Mouse (Mus musculus) CH12.LX (cell line): ENCODE measurements around the gene Stk32b. TPM values are rescaled to one million over a fixed set of nuclear protein-coding genes. Genes with fewer than 3 reads are reported as not detected.

Source experiments
- DNase-seq: peaks from one replicate; pipeline ENCODE4 v3.0.0-alpha.2; 2013; ENCODE audit errors: extremely low read depth
- H3K27ac ChIP-seq: 2 replicates; pipeline ENCODE4 v1.5.1; 2012; ENCODE audit warnings: low read depth, mild to moderate bottlenecking, control low read depth, moderate library complexity; ENCODE audit not compliant: insufficient read depth
- H3K27me3 ChIP-seq: replicated peaks from 2 replicates; pipeline ENCODE3; 2012; ENCODE audit warnings: inconsistent platforms
- H3K36me3 ChIP-seq, 2 experiments: replicated peaks in 1 of 2; 2 replicates each; pipeline versions ENCODE3 to v1.6.1; 2012; ENCODE audit warnings: inconsistent platforms in 1 of 2, low read length in 1 of 2, mild to moderate bottlenecking in 1 of 2, mixed read lengths in 1 of 2, moderate library complexity in 1 of 2; ENCODE audit not compliant: control insufficient read depth in 1 of 2, insufficient read depth in 1 of 2
- H3K4me1 ChIP-seq, 2 experiments: 2 replicates each; pipeline ENCODE4 v1.6.1; 2012; ENCODE audit warnings: inconsistent platforms in 1 of 2, moderate library complexity in 1 of 2; ENCODE audit not compliant: insufficient read depth in 2 of 2, control insufficient read depth in 1 of 2
- H3K4me2 ChIP-seq: 2 replicates; pipeline ENCODE4 v1.6.1; 2012; ENCODE audit warnings: low read depth, mild to moderate bottlenecking, control low read depth; ENCODE audit not compliant: poor library complexity, insufficient read depth, severe bottlenecking
- H3K4me3 ChIP-seq, 3 experiments: fragments of 150-350 bp in 1 of 3; sonication (generic) in 1 of 3; replicated peaks in 1 of 3; 2 replicates each; pipeline versions ENCODE3 to v1.5.1; 2011 to 2012; ENCODE audit warnings: low read depth in 2 of 3, low read length in 2 of 3, mild to moderate bottlenecking in 2 of 3, moderate library complexity in 2 of 3, control low read depth in 1 of 3, improper control_type of control experiment in 1 of 3, inconsistent platforms in 1 of 3, mixed read lengths in 1 of 3; ENCODE audit not compliant: poor library complexity in 1 of 3
- H3K79me2 ChIP-seq: replicated peaks from 2 replicates; pipeline ENCODE4 v1.6.1; 2012; ENCODE audit warnings: mild to moderate bottlenecking, moderate library complexity; ENCODE audit not compliant: control insufficient read depth, poor library complexity, insufficient read depth, severe bottlenecking; ENCODE audit errors: extremely low read depth
- H3K9ac ChIP-seq: 2 replicates; pipeline ENCODE4 v1.6.1; 2012; ENCODE audit warnings: low read depth, mild to moderate bottlenecking, control low read depth, moderate library complexity; ENCODE audit not compliant: insufficient read depth
- H3K9me3 ChIP-seq: replicated peaks from 2 replicates; pipeline ENCODE3; 2012; ENCODE audit warnings: low read length, inconsistent platforms, mixed read lengths
- CTCF ChIP-seq, 2 experiments: IDR thresholded peaks in 1 of 2; conservative IDR thresholded peaks in 1 of 2; 2 replicates each; pipeline ENCODE4 v1.5.1; 2011 to 2012; ENCODE audit warnings: low read depth in 2 of 2, low read length in 2 of 2, improper control_type of control experiment in 1 of 2, inconsistent platforms in 1 of 2, mild to moderate bottlenecking in 1 of 2, moderate library complexity in 1 of 2
- E2F4 ChIP-seq: IDR thresholded peaks from 2 replicates; pipeline ENCODE4 v1.6.1; 2011; ENCODE audit warnings: low read depth, low read length, improper control_type of control experiment; ENCODE audit not compliant: insufficient replicate concordance
- ELF1 ChIP-seq: IDR thresholded peaks from 2 replicates; pipeline ENCODE4 v1.6.1; 2014; ENCODE audit warnings: low read depth, mild to moderate bottlenecking, inconsistent platforms, low read length, improper control_type of control experiment
- EP300 ChIP-seq: IDR thresholded peaks from 2 replicates; pipeline ENCODE4 v1.6.1; 2011; ENCODE audit warnings: low read length, improper control_type of control experiment
- GABPA ChIP-seq: IDR thresholded peaks from 2 replicates; pipeline ENCODE4 v1.6.1; 2012; ENCODE audit warnings: low read depth, low read length, improper control_type of control experiment, inconsistent platforms; ENCODE audit not compliant: insufficient replicate concordance
- HCFC1 ChIP-seq: IDR thresholded peaks from 2 replicates; pipeline ENCODE4 v1.6.1; 2012; ENCODE audit warnings: low read depth, mild to moderate bottlenecking, inconsistent platforms, low read length, improper control_type of control experiment
- JUND ChIP-seq: conservative IDR thresholded peaks from 2 replicates; pipeline ENCODE4 v1.6.1; 2011; ENCODE audit warnings: low read depth, low read length, improper control_type of control experiment
- MAFK ChIP-seq: IDR thresholded peaks from 2 replicates; pipeline ENCODE4 v1.6.1; 2011; ENCODE audit warnings: low read length, improper control_type of control experiment; ENCODE audit not compliant: insufficient replicate concordance
- MAZ ChIP-seq: IDR thresholded peaks from 2 replicates; pipeline ENCODE4 v1.6.1; 2012; ENCODE audit warnings: low read depth, mild to moderate bottlenecking, inconsistent platforms, low read length, improper control_type of control experiment, moderate library complexity
- MXI1 ChIP-seq: IDR thresholded peaks from 2 replicates; pipeline ENCODE4 v1.6.1; 2011; ENCODE audit warnings: mild to moderate bottlenecking, low read depth, low read length, improper control_type of control experiment
- MYC ChIP-seq: IDR thresholded peaks from 2 replicates; pipeline ENCODE4 v1.6.1; 2011; ENCODE audit warnings: low read depth, mild to moderate bottlenecking, improper control_type of control experiment, low read length
- NELFE ChIP-seq: IDR thresholded peaks from 2 replicates; pipeline ENCODE4 v1.6.1; 2011; ENCODE audit warnings: low read depth, low read length, improper control_type of control experiment
- PAX5 ChIP-seq: IDR thresholded peaks from 2 replicates; pipeline ENCODE4 v1.6.1; 2012; ENCODE audit warnings: low read length, inconsistent platforms, mixed read lengths
- RAD21 ChIP-seq: IDR thresholded peaks from 2 replicates; pipeline ENCODE4 v1.6.1; 2011; ENCODE audit warnings: low read depth, mild to moderate bottlenecking, low read length, improper control_type of control experiment, moderate library complexity
- TBP ChIP-seq: conservative IDR thresholded peaks from 2 replicates; pipeline ENCODE4 v1.6.1; 2011; ENCODE audit warnings: low read depth, low read length, improper control_type of control experiment
- TCF12 ChIP-seq: IDR thresholded peaks from 2 replicates; pipeline ENCODE4 v1.6.1; 2014; ENCODE audit warnings: low read depth, mild to moderate bottlenecking, inconsistent platforms, low read length, improper control_type of control experiment
- UBTF ChIP-seq: IDR thresholded peaks from 2 replicates; pipeline ENCODE4 v1.6.1; 2012; ENCODE audit warnings: low read depth, mild to moderate bottlenecking, inconsistent platforms, low read length, improper control_type of control experiment, moderate library complexity
- ZC3H11A ChIP-seq: IDR thresholded peaks from 2 replicates; pipeline ENCODE4 v1.6.1; 2012; ENCODE audit warnings: low read depth, mild to moderate bottlenecking, inconsistent platforms, low read length, improper control_type of control experiment
- ZKSCAN1 ChIP-seq: IDR thresholded peaks from 2 replicates; pipeline ENCODE4 v1.6.1; 2012; ENCODE audit warnings: low read depth, inconsistent platforms, low read length, improper control_type of control experiment, borderline replicate concordance
- ZMIZ1 ChIP-seq: IDR thresholded peaks from 2 replicates; pipeline ENCODE4 v1.6.1; 2012; ENCODE audit warnings: low read depth, mild to moderate bottlenecking, inconsistent platforms, low read length, improper control_type of control experiment
- dilution Hi-C: fragments of 300-500 bp; cut with MboI; formaldehyde crosslinking; loops from 2 replicates; pipeline ENCODE4 v1.14.3; 2020; ENCODE audit warnings: low sequenced_read_pairs; ENCODE audit not compliant: extremely low pct_unique_long_range_greater_than_20kb, extremely low pct_ligation_motif_present
- in situ Hi-C: fragments of 300-500 bp; cut with MboI; formaldehyde crosslinking; loops from 3 replicates; pipeline ENCODE4 v1.14.3; 2019; ENCODE audit warnings: low sequenced_read_pairs, low pct_ligation_motif_present, low pct_unique_long_range_greater_than_20kb, mixed read lengths
- polyA plus RNA-seq: library from polyadenylated mRNA; unstranded; fragments of >175 nt; gene quantifications from 2 replicates; pipeline ENCODE4 v1.2.1, GENCODE M21; 2012; ENCODE audit warnings: low read depth; ENCODE audit not compliant: insufficient read length
- total RNA-seq, 2 experiments: library from RNA; depleted of rRNA; stranded (reverse); fragments of 300-350 nt in 1 of 2; fragments of >200 nt in 1 of 2; gene quantifications; 2 replicates each; pipeline ENCODE4 v1.2.3; 2012 to 2014

The Stk32b gene
- total and polyA plus RNA-seq, 3 experiments = not detected

DNA sequence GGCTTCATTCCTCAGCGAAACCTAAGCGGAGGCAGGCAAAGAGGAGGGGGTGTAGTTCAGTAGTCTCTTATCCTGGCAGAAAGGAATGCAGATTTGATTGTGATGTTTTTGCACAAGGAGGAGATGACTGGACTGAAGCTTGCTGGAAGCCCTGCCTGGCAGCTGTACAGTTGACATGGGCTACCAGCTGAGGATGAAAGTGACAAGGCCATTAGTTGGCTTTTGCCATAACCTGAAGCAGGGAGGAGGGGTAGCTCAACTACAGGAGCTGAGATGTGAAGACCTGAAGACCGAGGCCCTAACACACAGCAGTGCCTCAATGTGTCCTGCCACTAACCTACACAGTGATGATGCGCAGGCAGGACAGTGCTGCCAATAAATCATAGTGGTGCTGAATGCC is 118.7 kb downstream of the Stk32b start:
- dilution Hi-C loops (no loop called here), in situ Hi-C loops (no loop called here)
- Histone ChIP-seq H3K27me3 (peaks cover 33% of the 10 kb centered on the region), H3K9ac (no peak overlapping the region), H3K9me3 (peaks cover 8% of the 10 kb centered on the region), H3K4me2 (no peak overlapping the region), H3K4me1 (no peaks in the 10 kb centered on the region), H3K27ac (no peak overlapping the region), H3K4me3 (no peak overlapping the region), H3K36me3 (no peaks in the 10 kb centered on the region), H3K79me2 (no peaks in the 10 kb centered on the region)
- no peak for DNase-seq
- TF ChIP-seq MXI1 (no peak), ZMIZ1 (no peak), PAX5 (no peak), MAFK (no peak), NELFE (no peak), HCFC1 (no peak), E2F4 (no peak), ELF1 (no peak), JUND (no peak), EP300 (no peak), RAD21 (no peak), ZKSCAN1 (no peak), MYC (no peak), GABPA (no peak), TBP (no peak)

DNA sequence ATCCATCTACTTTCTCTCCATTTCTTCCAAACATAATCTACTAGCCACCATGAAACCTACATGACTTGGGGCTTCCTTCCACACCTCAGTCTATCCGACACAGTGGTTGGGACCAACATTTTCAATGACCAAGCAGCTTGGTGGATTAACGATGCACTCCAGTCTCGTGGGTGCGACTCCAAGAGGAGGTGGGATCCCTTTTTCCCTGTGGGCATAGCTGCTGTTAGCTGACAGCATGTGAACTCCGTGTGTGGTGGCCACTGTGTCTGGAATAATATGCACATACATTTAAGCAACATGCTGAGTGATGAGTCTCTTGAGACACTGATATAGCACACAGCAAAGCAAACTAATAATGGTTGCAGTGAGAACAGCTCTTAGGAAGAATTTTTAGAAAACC is 124.6 kb downstream of the Stk32b start:
- in situ Hi-C loops (no loop called here), dilution Hi-C loops (no loop called here)
- Histone ChIP-seq H3K9ac (no peak overlapping the region), H3K27ac (no peak overlapping the region), H3K79me2 (no peaks in the 10 kb centered on the region), H3K4me1 (no peaks in the 10 kb centered on the region), H3K36me3 (no peaks in the 10 kb centered on the region), H3K4me2 (no peak overlapping the region), H3K9me3 (no peaks in the 10 kb centered on the region), H3K27me3 (peaks cover 61% of the 10 kb centered on the region), H3K4me3 (no peak overlapping the region)
- no peak for TF ChIP-seq TCF12
- no peak for TF ChIP-seq UBTF
- TF ChIP-seq CTCF (conservative IDR thresholded peaks at IDR 0.05 in 1 of 2, IDR thresholded peaks at IDR 0.05 in 1 of 2; ENCODE audit: low read depth in 2 of 2, low read length in 2 of 2) = no peak
- no peak for TF ChIP-seq JUND
- no peak for TF ChIP-seq PAX5
- no peak for TF ChIP-seq ZC3H11A
- no peak for TF ChIP-seq MAZ
- DNase-seq = no peak
